Mouse (Mus musculus) common myeloid progenitor, adult 5-6 weeks (primary cell): Measurements from ENCODE around the gene Bcr. TPM values are rescaled to one million over a fixed set of nuclear protein-coding genes. Genes with fewer than 3 reads are reported as not detected.

Source experiments
- ATAC-seq: replicated peaks from 2 replicates; pipeline ENCODE4 v1.8.0; 2016; ENCODE audit warnings: low read depth, mild to moderate bottlenecking, moderate TSS enrichment, inconsistent platforms; ENCODE audit not compliant: poor library complexity, severe bottlenecking
- total RNA-seq: library from RNA; stranded (forward); fragments of 200-1000, 187-1606 nt; gene quantifications from 2 replicates; pipeline ENCODE4 v1.2.3, GENCODE M21; 2017

Bcr gene
- total RNA-seq, 1 experiment from 2014 or later, result 33.8 TPM

DNA sequence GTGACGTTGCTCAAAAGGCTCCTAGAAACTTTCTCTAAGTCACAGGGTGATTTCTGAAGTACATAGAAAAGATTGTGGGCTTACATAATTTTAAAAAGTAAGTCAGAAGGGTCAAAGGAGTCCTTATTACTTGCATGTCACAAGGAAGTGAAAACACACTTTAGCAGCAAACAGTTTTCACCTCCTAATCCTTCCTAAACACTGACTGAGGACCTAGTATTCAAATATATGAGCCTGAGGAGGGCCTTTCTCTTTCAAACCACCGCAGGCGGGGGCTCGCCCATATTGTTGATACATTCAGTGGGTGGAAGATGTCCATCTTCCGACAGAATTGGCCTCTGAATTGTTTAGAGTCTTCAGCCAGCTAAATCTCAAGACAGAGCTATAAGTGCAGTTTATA is 59.8 kb downstream of the Bcr start:
- no peak for ATAC-seq

- ATAC-seq, result peak; percentile 81
Measured at GRCm38 (mm10) chr10:75121028-75121427, 60.6 kb downstream of the Bcr start.

- peak; percentile 39 for ATAC-seq
Measured at GRCm38 (mm10) chr10:75125577-75125976, 65.2 kb downstream of the Bcr start.

DNA sequence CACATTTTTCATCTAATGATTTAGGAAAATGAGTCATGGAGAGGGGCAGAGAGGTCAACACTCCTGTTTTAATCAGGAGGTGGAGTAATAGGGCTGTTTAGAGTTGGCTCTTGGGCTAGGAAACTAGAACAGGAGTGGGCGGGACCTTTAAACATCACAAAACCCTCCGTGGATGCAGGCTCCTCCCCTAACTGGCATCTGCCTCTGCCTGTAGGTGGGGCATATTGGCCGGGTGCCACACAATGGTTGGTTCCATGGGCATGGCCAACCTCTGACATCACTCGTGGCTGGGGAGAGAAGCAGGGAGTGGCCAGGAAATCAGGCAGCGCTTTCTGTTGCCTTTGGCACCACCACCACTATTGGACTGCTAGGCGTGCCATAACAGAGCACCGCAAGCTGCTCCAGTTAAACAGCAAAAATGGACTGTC is 68.9 kb downstream of the Bcr start:
- peak; percentile 76 for ATAC-seq

GRCm38 (mm10) chr10:75130372-75131046 is 70.1 kb downstream of the Bcr start:
- ATAC-seq, result peak; percentile 27; the same call in 1 of the 2 replicates

DNA sequence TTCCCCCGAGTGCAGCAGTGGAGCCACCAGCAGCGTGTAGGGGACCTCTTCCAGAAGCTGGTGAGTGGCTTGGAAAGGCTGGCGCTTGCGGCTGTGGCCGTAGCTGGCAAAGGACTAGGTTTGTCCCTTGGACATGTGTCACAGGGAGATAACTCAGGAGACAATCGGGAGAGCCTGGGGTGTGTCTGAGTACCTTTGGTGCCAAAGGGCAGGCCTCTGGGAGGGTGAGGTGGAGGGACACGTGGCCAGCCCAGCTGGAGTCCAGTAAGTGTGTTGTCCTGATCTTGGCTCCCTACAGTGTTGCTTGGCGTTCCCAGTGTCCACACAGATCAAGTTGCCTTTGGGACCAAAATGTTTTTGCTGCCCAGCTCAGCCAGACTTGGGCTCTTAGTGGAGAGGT is 71.2 kb downstream of the Bcr start:
- no peak for ATAC-seq

DNA sequence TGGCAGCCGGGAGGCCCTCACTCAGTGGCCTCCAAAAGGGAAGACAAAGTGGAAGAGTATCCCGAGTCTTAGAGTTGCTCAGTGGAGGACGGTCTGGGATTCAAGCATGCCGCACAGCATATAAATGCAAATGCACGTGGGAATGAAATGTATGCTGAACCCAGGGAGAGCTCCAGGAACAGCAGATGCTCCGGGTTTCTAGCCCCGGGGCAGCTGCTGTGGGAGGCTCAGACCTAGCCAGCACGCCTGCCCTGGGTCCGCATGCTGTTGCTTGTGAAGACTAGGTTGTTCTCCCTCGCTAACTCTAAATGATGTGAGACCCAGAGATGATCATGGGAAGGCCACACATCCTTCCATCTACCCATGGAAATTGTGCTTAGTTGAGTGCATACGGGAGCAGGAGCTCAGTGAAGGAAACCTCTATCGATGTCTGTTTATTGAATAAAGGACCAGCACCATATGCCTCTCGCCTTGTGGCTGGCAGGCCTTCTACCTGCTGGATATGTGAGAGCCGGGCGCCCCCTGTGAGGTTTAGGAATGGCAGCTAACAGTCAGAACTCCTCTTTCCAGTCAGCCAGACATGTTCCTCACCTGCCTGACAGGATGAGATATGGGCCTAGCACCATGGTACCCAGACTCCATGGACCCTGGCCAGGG is 74.6 kb downstream of the Bcr start:
- ATAC-seq, result no peak

- no peak for ATAC-seq
Measured at GRCm38 (mm10) chr10:75135518-75136162, 75.2 kb downstream of the Bcr start.

GRCm38 (mm10) chr10:75137148-75137547 is 76.8 kb downstream of the Bcr start:
- peak; percentile 98 for ATAC-seq

DNA sequence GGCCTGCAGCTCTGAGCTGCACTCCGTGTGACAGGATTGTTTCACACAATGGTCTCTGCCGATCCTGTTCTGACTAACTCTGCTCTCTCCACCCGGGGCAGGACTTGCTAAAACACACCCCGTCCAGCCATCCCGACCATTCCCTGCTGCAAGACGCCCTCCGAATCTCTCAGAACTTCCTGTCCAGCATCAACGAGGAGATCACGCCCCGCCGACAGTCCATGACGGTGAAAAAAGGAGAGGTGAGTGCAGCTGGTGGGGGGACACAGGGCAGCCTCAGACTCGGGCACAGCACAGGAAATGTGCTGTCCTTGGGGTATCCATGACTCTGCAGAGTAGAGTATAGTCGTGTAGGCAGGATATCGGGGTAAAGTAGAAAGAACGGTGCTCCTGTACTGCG is 84.8 kb downstream of the Bcr start:
- ATAC-seq, result peak; percentile 23; the same call in 1 of the 2 replicates

GRCm38 (mm10) chr10:75146001-75146400 is 85.6 kb downstream of the Bcr start:
- peak; percentile 97 for ATAC-seq

GRCm38 (mm10) chr10:75146619-75147018 is 86.2 kb downstream of the Bcr start:
- ATAC-seq, result no peak

DNA sequence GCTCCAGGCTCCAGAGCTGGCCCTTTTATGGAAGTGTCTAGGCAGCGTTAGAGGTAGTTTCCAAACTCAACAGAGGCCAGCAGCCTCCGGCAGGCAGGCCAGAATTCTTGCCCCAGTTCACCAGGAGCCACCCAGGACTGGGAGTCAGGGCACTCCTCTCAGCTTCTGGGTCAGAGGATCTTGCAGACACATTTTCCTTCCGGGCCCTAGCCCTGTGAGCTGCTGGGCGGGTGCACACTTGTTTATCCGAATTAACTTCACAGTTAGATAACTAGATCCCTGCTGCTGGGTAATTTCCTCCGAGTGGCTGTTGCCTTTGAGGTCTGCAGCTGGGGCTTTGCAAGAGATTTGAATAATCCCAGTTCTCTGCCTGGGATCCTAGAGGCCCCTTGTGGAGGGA is 87.9 kb downstream of the Bcr start:
- ATAC-seq, result no peak

DNA sequence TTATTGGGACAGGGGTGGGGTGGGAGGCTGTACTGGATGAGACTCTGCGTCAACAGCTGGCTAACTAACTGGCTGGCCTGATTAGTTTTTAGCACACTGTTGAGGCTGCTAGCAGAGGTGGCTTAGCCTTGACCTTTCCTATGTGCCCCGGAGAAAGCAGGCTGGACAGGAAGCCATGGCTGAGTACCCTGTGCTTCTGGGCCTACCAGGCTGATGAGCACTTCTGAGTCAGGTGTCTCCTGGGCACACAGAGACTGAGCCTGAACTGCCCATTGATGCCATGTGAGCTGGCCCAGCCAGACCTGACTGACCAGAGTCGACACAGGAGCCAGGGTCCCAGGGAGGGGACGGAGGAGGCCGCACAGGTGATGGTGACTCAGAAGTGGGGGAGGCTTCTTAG is 90.0 kb downstream of the Bcr start:
- ATAC-seq, result no peak

DNA sequence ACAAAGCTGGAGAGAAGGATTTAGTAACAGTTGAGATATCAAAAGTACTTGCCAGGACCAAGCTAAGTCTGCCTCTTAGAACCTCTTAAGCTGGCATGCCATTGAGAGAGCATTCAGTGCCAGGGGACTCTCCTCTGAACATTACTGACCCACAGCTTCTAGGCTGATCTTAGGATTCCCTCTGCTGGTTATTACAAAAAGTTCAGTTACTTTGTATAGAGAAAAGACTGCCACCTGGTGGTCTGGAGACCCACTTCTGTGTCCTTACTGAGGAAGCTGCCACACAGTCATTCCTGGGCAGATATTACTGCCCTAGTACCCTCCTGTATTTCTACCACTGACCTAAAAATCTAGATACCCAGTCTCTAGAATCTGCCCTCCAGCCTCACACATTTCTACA is 90.9 kb downstream of the Bcr start:
- peak; percentile 87 for ATAC-seq

DNA sequence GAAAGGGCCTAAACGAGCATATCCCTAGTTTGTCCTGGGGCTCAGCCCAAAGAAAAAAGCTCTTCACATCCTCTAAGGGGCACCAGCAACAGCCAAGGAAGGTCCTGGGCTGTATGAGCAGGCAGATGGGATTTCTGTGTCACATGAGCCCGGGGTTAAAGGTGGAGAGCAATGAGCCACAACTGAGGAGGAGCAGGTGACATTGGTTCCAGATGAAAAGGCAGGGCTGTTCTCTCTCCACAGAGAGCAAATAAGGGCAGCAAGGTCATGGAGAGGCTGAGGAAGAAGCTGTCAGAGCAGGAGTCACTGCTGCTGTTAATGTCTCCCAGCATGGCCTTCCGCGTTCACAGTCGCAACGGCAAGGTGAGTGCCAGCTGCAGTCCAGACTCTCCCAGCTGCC is 96.4 kb downstream of the Bcr start:
- ATAC-seq, result no peak

DNA sequence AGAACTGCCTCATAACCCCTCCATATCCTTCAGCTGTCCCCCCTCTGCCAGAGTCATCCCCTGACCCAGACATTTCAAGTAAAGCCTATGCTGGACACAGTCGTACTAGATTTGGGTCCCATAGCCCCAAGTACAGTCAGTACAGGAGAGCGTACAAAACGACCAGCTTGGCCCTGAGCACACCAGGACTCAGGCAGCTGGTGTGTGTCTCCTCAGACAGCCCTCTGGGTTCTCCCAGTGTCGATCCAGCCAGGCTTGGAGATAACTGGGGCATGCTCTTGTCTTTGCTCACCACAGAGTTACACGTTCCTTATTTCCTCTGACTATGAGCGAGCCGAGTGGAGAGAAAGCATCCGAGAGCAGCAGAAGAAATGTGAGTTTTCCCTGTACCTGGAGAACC is 97.3 kb downstream of the Bcr start:
- ATAC-seq, result no peak

DNA sequence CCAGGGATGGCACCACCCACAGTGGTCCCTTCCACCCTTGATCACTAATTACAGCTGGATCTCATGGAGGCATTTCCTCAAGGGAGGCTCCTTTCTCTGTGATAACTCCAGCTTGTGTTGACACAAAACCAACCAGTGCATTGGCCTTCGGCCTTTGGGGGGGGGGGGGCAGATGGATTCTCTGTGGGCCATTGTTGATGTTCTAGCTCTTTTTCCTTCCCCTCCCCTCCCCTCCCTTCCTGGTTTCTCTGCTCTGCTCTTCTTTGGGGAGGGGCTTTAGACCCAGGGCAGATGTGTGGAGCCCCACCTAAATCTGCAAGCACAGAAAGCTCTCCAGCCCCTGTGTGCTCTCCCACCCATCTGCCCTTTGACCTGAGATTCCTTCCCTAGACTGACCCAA is 98.0 kb downstream of the Bcr start:
- no peak for ATAC-seq

GRCm38 (mm10) chr10:75160171-75160900 is 99.9 kb downstream of the Bcr start:
- no peak for ATAC-seq

GRCm38 (mm10) chr10:75165825-75166481 is 105.6 kb downstream of the Bcr start:
- no peak for ATAC-seq
